11 mouse cellular contexts compared by ENCODE assay signal in genomic region chr1:130979455-130979854, GRCm38 (mm10). TPM values are rescaled to one million over a fixed set of nuclear protein-coding genes. Genes with fewer than 3 reads are reported as not detected.
A peak's percentile ranks its signal among the peaks of the same experiment; 100 is the strongest.
DNase-seq lines count a peak whose midpoint lies in the region; ATAC-seq lines count a peak whose summit lies in the region.
"Had no signal": no experiment of that assay in that cellular context is flagged by ENCODE, and none has a peak within 500 bp of the region (broad histone marks: within the 10 kb centered on the region; RNA-seq: fewer than 3 reads in every experiment).

No protein-coding gene starts in this region.

- H3K4me1 ChIP-seq in hindbrain, embryonic 10.5 days (replicated peaks): no peaks in the 10 kb centered on the region
- H3K4me1 ChIP-seq in hindbrain, embryonic 16.5 days (ENCODE audit: control insufficient read depth, insufficient read depth, low read depth, low read length): no peaks in the 10 kb centered on the region
- H3K4me1 ChIP-seq: embryonic facial prominence, embryonic 13.5 days; limb, embryonic 15.5 days; stomach, embryonic 15.5 days had no signal

- ATAC-seq in hindbrain, embryonic 16.5 days: no peak
- ATAC-seq in common myeloid progenitor, adult 5-6 weeks (replicated peaks; ENCODE audit: low read depth, poor library complexity, severe bottlenecking): peak; percentile 93
- peak; percentile 82 for ATAC-seq in megakaryocyte-erythroid progenitor cell, adult 5-6 weeks (replicated peaks; ENCODE audit: low FRiP score, low TSS enrichment, poor library complexity, severe bottlenecking)

- DNase-seq in hindbrain, embryonic 10.5 days (ENCODE audit: low spot score): peak; percentile 44
- DNase-seq in B cell, adult 2 months: peak; percentile 80 to 84
- DNase-seq in R1 (ENCODE audit: low read depth, low spot score): peak; percentile 30
- peak; percentile 43 for DNase-seq in kidney, postnatal 14 days
- DNase-seq in thymus, postnatal 36 days: peak; percentile 34 to 49

- H3K27ac ChIP-seq in hindbrain, embryonic 10.5 days: no peak overlapping the region
- H3K27ac ChIP-seq in hindbrain, embryonic 16.5 days (ENCODE audit: low read depth, low read length): no peak overlapping the region
- H3K27ac ChIP-seq: embryonic facial prominence, embryonic 13.5 days; limb, embryonic 15.5 days; stomach, embryonic 15.5 days had no signal

- H3K4me2 ChIP-seq in hindbrain, embryonic 16.5 days (ENCODE audit: low read length): no peak overlapping the region
- H3K4me2 ChIP-seq: embryonic facial prominence, embryonic 13.5 days; limb, embryonic 15.5 days; stomach, embryonic 15.5 days had no signal

- H3K27me3 ChIP-seq in hindbrain, embryonic 10.5 days (ENCODE audit: insufficient read depth, poor library complexity, severe bottlenecking): no peaks in the 10 kb centered on the region
- H3K27me3 ChIP-seq in hindbrain, embryonic 16.5 days (replicated peaks; ENCODE audit: control insufficient read depth, insufficient read depth, low read length): no peaks in the 10 kb centered on the region
- H3K27me3 ChIP-seq: embryonic facial prominence, embryonic 13.5 days; limb, embryonic 15.5 days; stomach, embryonic 15.5 days had no signal

- H3K4me3 ChIP-seq in hindbrain, embryonic 10.5 days: no peak overlapping the region
- no peak overlapping the region for H3K4me3 ChIP-seq in hindbrain, embryonic 16.5 days (ENCODE audit: low read length)
- H3K4me3 ChIP-seq: embryonic facial prominence, embryonic 13.5 days; limb, embryonic 15.5 days; stomach, embryonic 15.5 days had no signal

- no peaks in the 10 kb centered on the region for H3K36me3 ChIP-seq in hindbrain, embryonic 10.5 days
- H3K36me3 ChIP-seq in hindbrain, embryonic 16.5 days (ENCODE audit: control insufficient read depth, insufficient read depth, low read length): no peaks in the 10 kb centered on the region
- H3K36me3 ChIP-seq: embryonic facial prominence, embryonic 13.5 days; limb, embryonic 15.5 days; stomach, embryonic 15.5 days had no signal

- no peaks in the 10 kb centered on the region for H3K9me3 ChIP-seq in hindbrain, embryonic 10.5 days
- H3K9me3 ChIP-seq in hindbrain, embryonic 16.5 days (ENCODE audit: control insufficient read depth, low read length): no peaks in the 10 kb centered on the region
- H3K9me3 ChIP-seq: embryonic facial prominence, embryonic 13.5 days; limb, embryonic 15.5 days; stomach, embryonic 15.5 days had no signal

- WGBS in hindbrain, embryonic 10.5 days: 55% methylated on average over 1 of the region's 1 CpGs
- WGBS in hindbrain, embryonic 16.5 days: 69% methylated on average over 1 of the region's 1 CpGs

- H3K9ac ChIP-seq in hindbrain, embryonic 16.5 days (ENCODE audit: low read depth, low read length): no peak overlapping the region
- H3K9ac ChIP-seq: embryonic facial prominence, embryonic 13.5 days; limb, embryonic 15.5 days; stomach, embryonic 15.5 days had no signal

RNA-seq across cellular contexts. Expression of gene Il19, which starts 39.5 kb away (rescaled TPM):
- polyA plus RNA-seq in hindbrain, embryonic 10.5 days (2016; fragmentation: Nextera tagmentation; extraction: Ambion mirVana): not detected in 2 replicates
- not detected in 2 replicates for polyA plus RNA-seq in hindbrain, embryonic 16.5 days (2015; fragmentation: Nextera tagmentation; extraction: Ambion mirVana)
- not detected in 2 replicates for total RNA-seq in common myeloid progenitor, adult 5-6 weeks (2017)
- total RNA-seq in megakaryocyte-erythroid progenitor cell, adult 5-6 weeks (2014; fragmentation: Nextera tagmentation): not detected in 2 replicates
- total RNA-seq in megakaryocyte-erythroid progenitor cell, adult 5-6 weeks (2017): not detected in 2 replicates
- polyA plus RNA-seq: embryonic facial prominence, embryonic 13.5 days; limb, embryonic 15.5 days; stomach, embryonic 15.5 days had no signal

RNA-seq across cellular contexts. Expression of gene Il10, which starts 40.2 kb away (rescaled TPM):
- not detected in 2 replicates for polyA plus RNA-seq in hindbrain, embryonic 10.5 days (2016; fragmentation: Nextera tagmentation; extraction: Ambion mirVana)
- polyA plus RNA-seq in hindbrain, embryonic 16.5 days (2015; fragmentation: Nextera tagmentation; extraction: Ambion mirVana): 0.16 TPM in 1 of 2 replicates, not detected in the other
- total RNA-seq in common myeloid progenitor, adult 5-6 weeks (2017): not detected in 2 replicates
- total RNA-seq in megakaryocyte-erythroid progenitor cell, adult 5-6 weeks (2014; fragmentation: Nextera tagmentation): not detected in 2 replicates
- total RNA-seq in megakaryocyte-erythroid progenitor cell, adult 5-6 weeks (2017): not detected in 2 replicates
- polyA plus RNA-seq: embryonic facial prominence, embryonic 13.5 days; limb, embryonic 15.5 days; stomach, embryonic 15.5 days had no signal

Comparison
In these comparisons a context has a peak if more than half of its experiments do, and no peak if none do; other contexts are left out.
1. DNase-seq: peak in every context shown above with its lines; median percentile 82 in B cell, adult 2 months; 44 in hindbrain, embryonic 10.5 days; 43 in kidney, postnatal 14 days; 42 in thymus, postnatal 36 days; 30 in R1.